Mouse (Mus musculus) testis, adult 2 months (tissue): ENCODE results near the gene Pkd2l1.

Source experiments
- CTCF ChIP-seq: fragments of 200-500 bp; IDR thresholded peaks from 2 replicates; pipeline ENCODE4 v1.5.1; 2012; ENCODE audit warnings: low read depth, mild to moderate bottlenecking, inconsistent platforms, low read length, moderate library complexity; ENCODE audit not compliant: control insufficient read depth, insufficient read depth, insufficient replicate concordance
- POLR2A ChIP-seq: fragments of 200-500 bp; IDR thresholded peaks from 2 replicates; pipeline ENCODE4 v1.6.1; 2012; ENCODE audit warnings: low read depth, mild to moderate bottlenecking, inconsistent platforms, low read length, moderate library complexity; ENCODE audit not compliant: control insufficient read depth

- TF ChIP-seq CTCF (no peak), POLR2A (no peak)
Measured at GRCm38 (mm10) chr19:44110356-44110755, 81.9 kb downstream of the Pkd2l1 start.
